ENCODE assay signal across 10 mouse cellular contexts in genomic region chr16:18213689-18214088, GRCm38 (mm10). TPM values are rescaled to one million over a fixed set of nuclear protein-coding genes. Genes with fewer than 3 reads are reported as not detected.
DNase-seq lines count a peak whose midpoint lies in the region; ATAC-seq lines count a peak whose summit lies in the region.
"Had no signal": no experiment of that assay in that cellular context is flagged by ENCODE, and none has a peak within 500 bp of the region (broad histone marks: within the 10 kb centered on the region; RNA-seq: fewer than 3 reads in every experiment).

No protein-coding gene starts in this region.

- DNase-seq in R1 (ENCODE audit: low read depth, low spot score), result peak; percentile 66
- DNase-seq in embryo, embryonic 9.5 days (ENCODE audit: extremely low spot score), result peak; percentile 72
- DNase-seq in ovary, postnatal 14 days (ENCODE audit: low spot score), result no peak
- DNase-seq in urinary bladder, postnatal 25 days (ENCODE audit: low spot score), result no peak
- DNase-seq in gastrocnemius, postnatal 14 days, result no peak
- no peak for DNase-seq in thymus, postnatal 36 days

- WGBS in hindbrain, embryonic 16.5 days, result 9% methylated on average over 6 of the region's 6 CpGs
- 3% methylated on average over 6 of the region's 6 CpGs for WGBS in midbrain, embryonic 15.5 days

- peak overlapping the region; percentile 55 for H3K4me2 ChIP-seq in hindbrain, embryonic 16.5 days (ENCODE audit: low read length)
- H3K4me2 ChIP-seq in midbrain, embryonic 15.5 days, result peak overlapping the region; percentile 49

- ATAC-seq in hindbrain, embryonic 16.5 days, result peak; percentile 90
- ATAC-seq in midbrain, embryonic 15.5 days (replicated peaks), result peak; percentile 94
- ATAC-seq: Patski had no signal

- H3K9ac ChIP-seq in hindbrain, embryonic 16.5 days (ENCODE audit: low read depth, low read length), result 0 out of 2 replicates have a peak overlapping the region, but pooled peaks have one; percentile 4
- H3K9ac ChIP-seq in midbrain, embryonic 15.5 days, result peak overlapping the region; percentile 37; the same call in 1 of the 2 replicates

- peaks cover 36% of the 10 kb centered on the region for H3K4me1 ChIP-seq in hindbrain, embryonic 16.5 days (ENCODE audit: control insufficient read depth, insufficient read depth, low read depth, low read length)
- peaks cover 55% of the 10 kb centered on the region for H3K4me1 ChIP-seq in midbrain, embryonic 15.5 days

- H3K27ac ChIP-seq in hindbrain, embryonic 16.5 days (ENCODE audit: low read depth, low read length), result peak overlapping the region; percentile 76
- H3K27ac ChIP-seq in midbrain, embryonic 15.5 days, result peak overlapping the region; percentile 85

- H3K9me3 ChIP-seq in hindbrain, embryonic 16.5 days (ENCODE audit: control insufficient read depth, low read length), result no peaks in the 10 kb centered on the region
- no peaks in the 10 kb centered on the region for H3K9me3 ChIP-seq in midbrain, embryonic 15.5 days
- H3K9me3 ChIP-seq: megakaryocyte, embryonic 14.5 days had no signal

- no peaks in the 10 kb centered on the region for H3K36me3 ChIP-seq in hindbrain, embryonic 16.5 days (ENCODE audit: control insufficient read depth, insufficient read depth, low read length)
- H3K36me3 ChIP-seq in midbrain, embryonic 15.5 days (replicated peaks), result no peaks in the 10 kb centered on the region

- peak overlapping the region; percentile 29 for H3K4me3 ChIP-seq in hindbrain, embryonic 16.5 days (ENCODE audit: low read length)
- peak overlapping the region; percentile 25 for H3K4me3 ChIP-seq in midbrain, embryonic 15.5 days
- H3K4me3 ChIP-seq: megakaryocyte, embryonic 14.5 days had no signal

- intact Hi-C loops in gastrocnemius, postnatal 14 days (cut with DNase I; ENCODE audit: low total_unique reads), result loop anchor here (5.0 to 10.0 kb wide), 2 partner anchors 36 to 159 kb away; partner anchors contain the start of gene Dgcr6

- H3K27me3 ChIP-seq in hindbrain, embryonic 16.5 days (replicated peaks; ENCODE audit: control insufficient read depth, insufficient read depth, low read length), result no peaks in the 10 kb centered on the region
- no peaks in the 10 kb centered on the region for H3K27me3 ChIP-seq in midbrain, embryonic 15.5 days (replicated peaks)
- H3K27me3 ChIP-seq: Patski had no signal

RNA-seq across cellular contexts. Expression of gene Ccdc188, which starts 4.0 kb away (rescaled TPM):
- polyA plus RNA-seq in hindbrain, embryonic 16.5 days (2015; fragmentation: Nextera tagmentation; extraction: Ambion mirVana), result 0.11 TPM in 1 of 2 replicates, not detected in the other
- polyA plus RNA-seq in midbrain, embryonic 15.5 days (2015; fragmentation: Nextera tagmentation; extraction: Ambion mirVana), result 0.14 TPM in 1 of 2 replicates, not detected in the other
- not detected for total RNA-seq in gastrocnemius, postnatal 14 days (2021)
- polyA plus RNA-seq: Patski had no signal

RNA-seq across cellular contexts. Expression of gene Zdhhc8, which starts 21.2 kb away (rescaled TPM):
- 8.0 and 14.6 TPM in 2 replicates for polyA plus RNA-seq in hindbrain, embryonic 16.5 days (2015; fragmentation: Nextera tagmentation; extraction: Ambion mirVana)
- polyA plus RNA-seq in midbrain, embryonic 15.5 days (2015; fragmentation: Nextera tagmentation; extraction: Ambion mirVana), result 15.4 and 19.9 TPM in 2 replicates
- total RNA-seq in gastrocnemius, postnatal 14 days (2021), result 10 to 100 TPM; 20.3 to 21.7 TPM

RNA-seq across cellular contexts. Expression of gene Trmt2a, which starts 34.8 kb away (rescaled TPM):
- 100 and 105 TPM in 2 replicates for polyA plus RNA-seq in hindbrain, embryonic 16.5 days (2015; fragmentation: Nextera tagmentation; extraction: Ambion mirVana)
- 107 and 122 TPM in 2 replicates for polyA plus RNA-seq in midbrain, embryonic 15.5 days (2015; fragmentation: Nextera tagmentation; extraction: Ambion mirVana)
- 10 to 100 TPM; 12.1 to 12.7 TPM for total RNA-seq in gastrocnemius, postnatal 14 days (2021)

RNA-seq across cellular contexts. Expression of gene Ranbp1, which starts 34.8 kb away (rescaled TPM):
- polyA plus RNA-seq in hindbrain, embryonic 16.5 days (2015; fragmentation: Nextera tagmentation; extraction: Ambion mirVana), result 362 and 365 TPM in 2 replicates
- polyA plus RNA-seq in midbrain, embryonic 15.5 days (2015; fragmentation: Nextera tagmentation; extraction: Ambion mirVana), result 334 and 360 TPM in 2 replicates
- total RNA-seq in gastrocnemius, postnatal 14 days (2021), result 10 to 100 TPM; 28.7 to 42.6 TPM

RNA-seq across cellular contexts. Expression of gene Gm49776, which starts 44.4 kb away (rescaled TPM):
- polyA plus RNA-seq in hindbrain, embryonic 16.5 days (2015; fragmentation: Nextera tagmentation; extraction: Ambion mirVana), result 1.3 TPM in 1 of 2 replicates, not detected in the other
- polyA plus RNA-seq in midbrain, embryonic 15.5 days (2015; fragmentation: Nextera tagmentation; extraction: Ambion mirVana), result 5.1 TPM in 1 of 2 replicates, not detected in the other
- total RNA-seq in gastrocnemius, postnatal 14 days (2021), result not detected

Comparison
In these comparisons a context has a peak if more than half of its experiments do, and no peak if none do; other contexts are left out.
1. DNase-seq: peak in R1 (single experiment) and embryo, embryonic 9.5 days (single experiment); none in ovary, postnatal 14 days (single experiment), urinary bladder, postnatal 25 days (single experiment), gastrocnemius, postnatal 14 days (single experiment) and thymus, postnatal 36 days (0 of 2).